Mouse (Mus musculus): ENCODE data around the gene Fjx1. TPM values are rescaled to one million over a fixed set of nuclear protein-coding genes. Genes with fewer than 3 reads are reported as not detected.

Gene Fjx1
- polyA plus RNA-seq, 1 experiment from 2014 or later = 12.2 TPM

- ATAC-seq (replicated peaks; ENCODE audit: insufficient number of reproducible peaks, low FRiP score, low TSS enrichment, low read depth) (no peak), DNase-seq (ENCODE audit: low spot score) (peak; percentile 55)
- Histone ChIP-seq H3K9me3 (replicated peaks; ENCODE audit: control insufficient read depth, low read length) (no peaks in the 10 kb centered on the region), H3K9ac (replicated peaks; ENCODE audit: low read length) (no peak overlapping the region), H3K4me3 (ENCODE audit: low read depth, low read length) (no peak overlapping the region), H3K27me3 (ENCODE audit: control insufficient read depth, insufficient read depth, low read length) (no peaks in the 10 kb centered on the region), H3K27ac (replicated peaks; ENCODE audit: low read depth, low read length) (no peak overlapping the region), H3K4me2 (ENCODE audit: low read depth, low read length) (no peak overlapping the region), H3K4me1 (ENCODE audit: control insufficient read depth, insufficient read depth, low read length) (no peaks in the 10 kb centered on the region; the same call in 1 of the 2 replicates), H3K36me3 (replicated peaks; ENCODE audit: control insufficient read depth, insufficient read depth, low read depth, low read length) (no peaks in the 10 kb centered on the region)
- 77% methylated on average over 7 of the region's 7 CpGs for WGBS
These were observed 4.5 kb downstream of the Fjx1 start for GRCm38 (mm10) chr2:102447831-102448230.

- Histone ChIP-seq H3K36me3 (replicated peaks; ENCODE audit: control insufficient read depth, insufficient read depth, low read depth, low read length) (no peaks in the 10 kb centered on the region), H3K4me3 (ENCODE audit: low read depth, low read length) (no peak overlapping the region), H3K9ac (replicated peaks; ENCODE audit: low read length) (no peak overlapping the region), H3K4me1 (ENCODE audit: control insufficient read depth, insufficient read depth, low read length) (no peaks in the 10 kb centered on the region; the same call in 1 of the 2 replicates), H3K4me2 (ENCODE audit: low read depth, low read length) (no peak overlapping the region), H3K27me3 (ENCODE audit: control insufficient read depth, insufficient read depth, low read length) (no peaks in the 10 kb centered on the region), H3K27ac (replicated peaks; ENCODE audit: low read depth, low read length) (no peak overlapping the region), H3K9me3 (replicated peaks; ENCODE audit: control insufficient read depth, low read length) (no peaks in the 10 kb centered on the region)
- ATAC-seq (replicated peaks; ENCODE audit: insufficient number of reproducible peaks, low FRiP score, low TSS enrichment, low read depth) (no peak), DNase-seq (ENCODE audit: low spot score) (no peak)
- WGBS = 81% methylated on average over 4 of the region's 4 CpGs
These were observed 5.4 kb downstream of the Fjx1 start for GRCm38 (mm10) chr2:102446851-102447250.

GRCm38 (mm10) chr2:102437357-102438030, 14.8 kb downstream of the Fjx1 start:
- Histone ChIP-seq H3K27ac (replicated peaks; ENCODE audit: low read depth, low read length) (no peak overlapping the region), H3K4me1 (ENCODE audit: control insufficient read depth, insufficient read depth, low read length) (no peaks in the 10 kb centered on the region), H3K36me3 (replicated peaks; ENCODE audit: control insufficient read depth, insufficient read depth, low read depth, low read length) (no peaks in the 10 kb centered on the region), H3K9ac (replicated peaks; ENCODE audit: low read length) (no peak overlapping the region), H3K4me3 (ENCODE audit: low read depth, low read length) (no peak overlapping the region), H3K9me3 (replicated peaks; ENCODE audit: control insufficient read depth, low read length) (no peaks in the 10 kb centered on the region), H3K27me3 (ENCODE audit: control insufficient read depth, insufficient read depth, low read length) (no peaks in the 10 kb centered on the region), H3K4me2 (ENCODE audit: low read depth, low read length) (no peak overlapping the region)
- WGBS = 31% methylated on average over 8 of the region's 8 CpGs
- no peak for ATAC-seq (replicated peaks; ENCODE audit: insufficient number of reproducible peaks, low FRiP score, low TSS enrichment, low read depth)
- no peak for DNase-seq (ENCODE audit: low spot score)

GRCm38 (mm10) chr2:102433879-102434278, 18.4 kb downstream of the Fjx1 start:
- 95% methylated on average over 1 of the region's 1 CpGs for WGBS

GRCm38 (mm10) chr2:102431084-102431483, 21.2 kb downstream of the Fjx1 start:
- Histone ChIP-seq H3K4me1 (ENCODE audit: control insufficient read depth, insufficient read depth, low read length) (no peaks in the 10 kb centered on the region), H3K4me2 (ENCODE audit: low read depth, low read length) (no peak overlapping the region), H3K4me3 (ENCODE audit: low read depth, low read length) (no peak overlapping the region), H3K9ac (replicated peaks; ENCODE audit: low read length) (no peak overlapping the region), H3K36me3 (replicated peaks; ENCODE audit: control insufficient read depth, insufficient read depth, low read depth, low read length) (no peaks in the 10 kb centered on the region), H3K27ac (replicated peaks; ENCODE audit: low read depth, low read length) (no peak overlapping the region), H3K9me3 (replicated peaks; ENCODE audit: control insufficient read depth, low read length) (no peaks in the 10 kb centered on the region), H3K27me3 (ENCODE audit: control insufficient read depth, insufficient read depth, low read length) (no peaks in the 10 kb centered on the region)
- DNase-seq (ENCODE audit: low spot score) (no peak), ATAC-seq (replicated peaks; ENCODE audit: insufficient number of reproducible peaks, low FRiP score, low TSS enrichment, low read depth) (no peak)
- 74% methylated on average over 4 of the region's 4 CpGs for WGBS

More at GRCm38 (mm10) chr2:102433879-102434278, 18.4 kb downstream of the Fjx1 start:
- Histone ChIP-seq H3K9ac (replicated peaks; ENCODE audit: low read length) (no peak overlapping the region), H3K4me3 (ENCODE audit: low read depth, low read length) (no peak overlapping the region), H3K9me3 (replicated peaks; ENCODE audit: control insufficient read depth, low read length) (no peaks in the 10 kb centered on the region), H3K4me2 (ENCODE audit: low read depth, low read length) (no peak overlapping the region), H3K4me1 (ENCODE audit: control insufficient read depth, insufficient read depth, low read length) (no peaks in the 10 kb centered on the region), H3K36me3 (replicated peaks; ENCODE audit: control insufficient read depth, insufficient read depth, low read depth, low read length) (no peaks in the 10 kb centered on the region), H3K27ac (replicated peaks; ENCODE audit: low read depth, low read length) (no peak overlapping the region), H3K27me3 (ENCODE audit: control insufficient read depth, insufficient read depth, low read length) (no peaks in the 10 kb centered on the region)
- DNase-seq (ENCODE audit: low spot score) (no peak), ATAC-seq (replicated peaks; ENCODE audit: insufficient number of reproducible peaks, low FRiP score, low TSS enrichment, low read depth) (no peak)

- H3K4me2 ChIP-seq (ENCODE audit: low read depth, low read length) = no peak overlapping the region
- H3K4me1 ChIP-seq (ENCODE audit: control insufficient read depth, insufficient read depth, low read length) = no peaks in the 10 kb centered on the region
- no peak for ATAC-seq (replicated peaks; ENCODE audit: insufficient number of reproducible peaks, low FRiP score, low TSS enrichment, low read depth)
- no peak overlapping the region for H3K9ac ChIP-seq (replicated peaks; ENCODE audit: low read length)
- H3K27ac ChIP-seq (replicated peaks; ENCODE audit: low read depth, low read length) = no peak overlapping the region
- no peak overlapping the region for H3K4me3 ChIP-seq (ENCODE audit: low read depth, low read length)
- H3K9me3 ChIP-seq (replicated peaks; ENCODE audit: control insufficient read depth, low read length) = no peaks in the 10 kb centered on the region
- no peaks in the 10 kb centered on the region for H3K27me3 ChIP-seq (ENCODE audit: control insufficient read depth, insufficient read depth, low read length)
- DNase-seq (ENCODE audit: low spot score) = no peak
- no peaks in the 10 kb centered on the region for H3K36me3 ChIP-seq (replicated peaks; ENCODE audit: control insufficient read depth, insufficient read depth, low read depth, low read length)
These were observed 24.3 kb downstream of the Fjx1 start for GRCm38 (mm10) chr2:102427974-102428373.

GRCm38 (mm10) chr2:102426434-102426833, 25.9 kb downstream of the Fjx1 start:
- Histone ChIP-seq H3K4me2 (ENCODE audit: low read depth, low read length) (no peak overlapping the region), H3K9me3 (replicated peaks; ENCODE audit: control insufficient read depth, low read length) (no peaks in the 10 kb centered on the region), H3K4me3 (ENCODE audit: low read depth, low read length) (no peak overlapping the region), H3K9ac (replicated peaks; ENCODE audit: low read length) (no peak overlapping the region), H3K27me3 (ENCODE audit: control insufficient read depth, insufficient read depth, low read length) (no peaks in the 10 kb centered on the region), H3K36me3 (replicated peaks; ENCODE audit: control insufficient read depth, insufficient read depth, low read depth, low read length) (no peaks in the 10 kb centered on the region), H3K27ac (replicated peaks; ENCODE audit: low read depth, low read length) (no peak overlapping the region), H3K4me1 (ENCODE audit: control insufficient read depth, insufficient read depth, low read length) (no peaks in the 10 kb centered on the region)
- WGBS = 35% methylated on average over 3 of the region's 3 CpGs
- DNase-seq (ENCODE audit: low spot score) (no peak), ATAC-seq (replicated peaks; ENCODE audit: insufficient number of reproducible peaks, low FRiP score, low TSS enrichment, low read depth) (no peak)

GRCm38 (mm10) chr2:102416149-102416743, 36.1 kb downstream of the Fjx1 start:
- Histone ChIP-seq H3K4me3 (ENCODE audit: low read depth, low read length) (no peak overlapping the region), H3K4me1 (ENCODE audit: control insufficient read depth, insufficient read depth, low read length) (no peaks in the 10 kb centered on the region), H3K9me3 (replicated peaks; ENCODE audit: control insufficient read depth, low read length) (no peaks in the 10 kb centered on the region), H3K27me3 (ENCODE audit: control insufficient read depth, insufficient read depth, low read length) (no peaks in the 10 kb centered on the region), H3K4me2 (ENCODE audit: low read depth, low read length) (no peak overlapping the region), H3K27ac (replicated peaks; ENCODE audit: low read depth, low read length) (no peak overlapping the region), H3K36me3 (replicated peaks; ENCODE audit: control insufficient read depth, insufficient read depth, low read depth, low read length) (no peaks in the 10 kb centered on the region), H3K9ac (replicated peaks; ENCODE audit: low read length) (no peak overlapping the region)
- ATAC-seq (replicated peaks; ENCODE audit: insufficient number of reproducible peaks, low FRiP score, low TSS enrichment, low read depth) = no peak
- no peak for DNase-seq (ENCODE audit: low spot score)
- 81% methylated on average over 14 of the region's 14 CpGs for WGBS
